Mouse (Mus musculus): ENCODE results near the gene Ccr8. TPM values are rescaled to one million over a fixed set of nuclear protein-coding genes. Genes with fewer than 3 reads are reported as not detected.

The Ccr8 gene
- polyA plus RNA-seq (2012; rRNA removed) = 0.06 and 0.15 TPM in 2 replicates

DNA sequence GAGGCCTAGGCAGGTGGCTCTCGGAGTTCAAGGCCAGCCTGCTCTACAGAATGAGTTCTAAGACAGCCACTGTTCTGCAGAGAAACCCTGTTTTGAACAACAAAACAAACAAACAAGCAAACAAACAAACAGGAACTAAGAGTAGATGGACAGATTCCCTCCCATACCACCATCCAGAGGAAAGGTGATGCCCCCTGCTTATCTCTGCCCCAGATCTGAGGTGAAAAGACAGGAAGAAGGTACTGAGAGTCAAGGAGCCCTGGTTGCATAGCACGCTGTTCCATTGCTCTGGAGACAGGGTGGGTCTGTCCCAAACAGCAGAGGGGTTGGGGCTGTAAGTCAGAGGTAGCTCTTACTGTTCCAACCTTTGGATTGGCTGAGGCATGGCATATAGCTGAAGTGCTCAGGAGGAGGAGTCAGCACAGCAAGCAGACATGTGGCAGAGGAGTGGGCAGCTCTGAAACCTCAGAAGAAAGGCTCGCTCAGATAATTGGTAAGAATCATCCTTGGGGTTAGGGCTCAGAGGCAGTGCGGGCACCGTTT lies at the start of gene Ccr8:
Ccr8 (plus strand) TSS at position 419 of the 543 bp plus-strand sequence.

GRCm38 (mm10) chr9:120069779-120070178 lies 22.1 kb upstream of the Ccr8 start, which contains the start of gene Cx3cr1:
Gene Cx3cr1, minus strand, starts transcription at chr9:120069879.

GRCm38 (mm10) chr9:120110211-120111018 lies 18.5 kb downstream of the Ccr8 start, which contains the start of gene Slc25a38:
Gene Slc25a38, plus strand, starts transcription at chr9:120110374.

GRCm38 (mm10) chr9:120127538-120128251 lies 35.8 kb downstream of the Ccr8 start, which contains the start of gene Rpsa:
Gene Rpsa, plus strand, starts transcription at chr9:120127689.

Other genes with a start within 250 kb of the Ccr8 start
- 9.3 and 13.2 TPM in 2 replicates for gene Wdr48, start 197.2 kb upstream of the Ccr8 start, polyA plus RNA-seq (2012; rRNA removed)
- gene Gorasp1, start 154.5 kb upstream of the Ccr8 start, polyA plus RNA-seq (2012; rRNA removed) = 12.7 and 12.8 TPM in 2 replicates
- gene Ttc21a, start 154.5 kb upstream of the Ccr8 start, polyA plus RNA-seq (2012; rRNA removed) = 0.03 and 0.04 TPM in 2 replicates
- 12.8 and 25.8 TPM in 2 replicates for gene Csrnp1, start 107.5 kb upstream of the Ccr8 start, polyA plus RNA-seq (2012; rRNA removed)
- gene Xirp1, start 68.5 kb upstream of the Ccr8 start, polyA plus RNA-seq (2012; rRNA removed) = 0.50 and 0.57 TPM in 2 replicates
- gene Cx3cr1, start 22.2 kb upstream of the Ccr8 start, polyA plus RNA-seq (2012; rRNA removed) = 2.4 and 2.7 TPM in 2 replicates
- gene Slc25a38, start 18.3 kb downstream of the Ccr8 start, polyA plus RNA-seq (2012; rRNA removed) = 14.6 and 19.7 TPM in 2 replicates
- gene Rpsa, start 35.6 kb downstream of the Ccr8 start, polyA plus RNA-seq (2012; rRNA removed) = 1,902 and 2,484 TPM in 2 replicates
- gene Mobp, start 57.6 kb downstream of the Ccr8 start, polyA plus RNA-seq (2012; rRNA removed) = not detected in 2 replicates
- 0.67 and 0.71 TPM in 2 replicates for gene Myrip, start 209.4 kb downstream of the Ccr8 start, polyA plus RNA-seq (2012; rRNA removed)